Mouse (Mus musculus) intestine, embryonic 15.5 days (tissue): ENCODE results near the gene Ccdc157. TPM values are rescaled to one million over a fixed set of nuclear protein-coding genes. Genes with fewer than 3 reads are reported as not detected.
A peak's percentile ranks its signal among the peaks of the same experiment; 100 is the strongest.

ENCODE experiments used
- ATAC-seq: fragments of 200-750 bp; cut with Nextera tagmentation; 2 replicates; pipeline ENCODE4 v1.8.0; 2017; ENCODE audit warnings: moderate TSS enrichment, moderate library complexity
- H3K27ac ChIP-seq: fragments of 300-500 bp; sonication (generic); 2 replicates; pipeline ENCODE4 v1.5.1; 2015; ENCODE audit warnings: mild to moderate bottlenecking, inconsistent platforms
- H3K27me3 ChIP-seq: fragments of 300-500 bp; sonication (generic); replicated peaks from 2 replicates; pipeline ENCODE4 v1.6.1; 2015; ENCODE audit warnings: inconsistent platforms
- H3K36me3 ChIP-seq: fragments of 300-500 bp; sonication (generic); 2 replicates; pipeline ENCODE4 v1.6.1; 2015; ENCODE audit warnings: inconsistent platforms
- H3K4me1 ChIP-seq: fragments of 300-500 bp; sonication (generic); replicated peaks from 2 replicates; pipeline ENCODE4 v1.6.1; 2015; ENCODE audit warnings: inconsistent platforms
- H3K4me2 ChIP-seq: fragments of 300-500 bp; sonication (generic); replicated peaks from 2 replicates; pipeline ENCODE4 v1.6.1; 2015; ENCODE audit warnings: mild to moderate bottlenecking, inconsistent platforms
- H3K4me3 ChIP-seq: fragments of 300-500 bp; sonication (generic); replicated peaks from 2 replicates; pipeline ENCODE4 v1.5.1; 2015; ENCODE audit warnings: inconsistent platforms
- H3K9ac ChIP-seq: fragments of 300-500 bp; sonication (generic); 2 replicates; pipeline ENCODE4 v1.6.1; 2015; ENCODE audit warnings: inconsistent platforms
- H3K9me3 ChIP-seq: fragments of 300-500 bp; sonication (generic); 2 replicates; pipeline ENCODE4 v1.6.1; 2016; ENCODE audit warnings: inconsistent platforms
- WGBS: fragments of 180-500 bp; shearing (Covaris S2); methylation state at CpG from one replicate; pipeline ENCODE4 v1.1.7; 2015; 5-methylcytosine and 5-hydroxymethylcytosine counted together
- polyA plus RNA-seq: library from polyadenylated mRNA; unstranded; fragments of >200 nt; fragmentation: Nextera tagmentation; extraction: Ambion mirVana; gene quantifications from 2 replicates; pipeline ENCODE4 v1.2.1, GENCODE M21; 2015

The Ccdc157 gene
- 3.7 and 3.8 TPM in 2 replicates for polyA plus RNA-seq

GRCm38 (mm10) chr11:4159808-4160708, at the start of gene Ccdc157, which contains the start of gene Sf3a1:
Gene Ccdc157, minus strand, starts transcription at chr11:4160293.
Gene Sf3a1, plus strand, starts transcription at chr11:4160350.
- Histone ChIP-seq H3K9me3 (no peaks in the 10 kb centered on the region), H3K4me1 (peaks cover 16% of the 10 kb centered on the region), H3K4me3 (peak within 1 kb of the TSS; percentile 76), H3K27ac (peak within 1 kb of the TSS; percentile 82), H3K4me2 (peak within 1 kb of the TSS; percentile 82), H3K27me3 (no peaks in the 10 kb centered on the region), H3K9ac (peak within 1 kb of the TSS; percentile 81), H3K36me3 (peaks cover 11% of the 10 kb centered on the region; the same call in 1 of the 2 replicates)
- 2% methylated on average over 54 of the region's 54 CpGs for WGBS
- ATAC-seq: peak; percentile 99

GRCm38 (mm10) chr11:4209556-4209955, 49.5 kb upstream of the Ccdc157 start:
- Histone ChIP-seq H3K36me3 (peaks cover 26% of the 10 kb centered on the region), H3K4me1 (no peaks in the 10 kb centered on the region), H3K4me2 (no peak overlapping the region), H3K27me3 (no peaks in the 10 kb centered on the region), H3K9ac (no peak overlapping the region), H3K4me3 (no peak overlapping the region), H3K9me3 (no peaks in the 10 kb centered on the region), H3K27ac (no peak overlapping the region)
- WGBS: 74% methylated on average over 5 of the region's 5 CpGs
- no peak for ATAC-seq

- no peaks in the 10 kb centered on the region for H3K27me3 ChIP-seq
- no peak overlapping the region for H3K9ac ChIP-seq
- H3K27ac ChIP-seq: no peak overlapping the region
- H3K4me3 ChIP-seq: no peak overlapping the region
- peaks cover 17% of the 10 kb centered on the region for H3K36me3 ChIP-seq
- no peaks in the 10 kb centered on the region for H3K9me3 ChIP-seq
- ATAC-seq: no peak
- H3K4me2 ChIP-seq: no peak overlapping the region
- H3K4me1 ChIP-seq: peaks cover 6% of the 10 kb centered on the region; the same call in 1 of the 2 replicates
- whole genome bisulfite sequencing: 92% methylated on average over 9 of the region's 9 CpGs
These were observed 47.6 kb upstream of the Ccdc157 start for GRCm38 (mm10) chr11:4207655-4208054.

GRCm38 (mm10) chr11:4206563-4206962, 46.5 kb upstream of the Ccdc157 start:
- H3K36me3 ChIP-seq: peaks cover 9% of the 10 kb centered on the region
- peaks cover 6% of the 10 kb centered on the region; the same call in 1 of the 2 replicates for H3K4me1 ChIP-seq
- ATAC-seq: no peak
- no peak overlapping the region for H3K9ac ChIP-seq
- WGBS: 62% methylated on average over 6 of the region's 6 CpGs
- no peak overlapping the region for H3K4me3 ChIP-seq
- no peaks in the 10 kb centered on the region for H3K9me3 ChIP-seq
- H3K27ac ChIP-seq: no peak overlapping the region
- no peak overlapping the region for H3K4me2 ChIP-seq
- no peaks in the 10 kb centered on the region for H3K27me3 ChIP-seq

- Histone ChIP-seq H3K27ac (no peak overlapping the region), H3K27me3 (no peaks in the 10 kb centered on the region), H3K9me3 (no peaks in the 10 kb centered on the region), H3K4me1 (peaks cover 6% of the 10 kb centered on the region; the same call in 1 of the 2 replicates), H3K4me3 (no peak overlapping the region), H3K36me3 (peaks cover 5% of the 10 kb centered on the region), H3K4me2 (no peak overlapping the region), H3K9ac (no peak overlapping the region)
- no peak for ATAC-seq
- WGBS: 85% methylated on average over 7 of the region's 7 CpGs
These were observed 45.9 kb upstream of the Ccdc157 start for GRCm38 (mm10) chr11:4205951-4206350.

- WGBS: 81% methylated on average over 5 of the region's 5 CpGs
- Histone ChIP-seq H3K9ac (no peak overlapping the region), H3K9me3 (no peaks in the 10 kb centered on the region), H3K4me3 (no peak overlapping the region), H3K27ac (no peak overlapping the region), H3K4me2 (no peak overlapping the region), H3K27me3 (no peaks in the 10 kb centered on the region), H3K36me3 (peaks cover 5% of the 10 kb centered on the region), H3K4me1 (peaks cover 6% of the 10 kb centered on the region; the same call in 1 of the 2 replicates)
- no peak for ATAC-seq
These were observed 45.1 kb upstream of the Ccdc157 start for GRCm38 (mm10) chr11:4205097-4205655.

GRCm38 (mm10) chr11:4203705-4204074, 43.6 kb upstream of the Ccdc157 start:
- ATAC-seq: peak; percentile 91
- 40% methylated on average over 2 of the region's 2 CpGs for WGBS
- H3K4me1 ChIP-seq: peaks cover 6% of the 10 kb centered on the region; the same call in 1 of the 2 replicates
- no peaks in the 10 kb centered on the region for H3K9me3 ChIP-seq
- H3K27me3 ChIP-seq: no peaks in the 10 kb centered on the region
- H3K36me3 ChIP-seq: no peaks in the 10 kb centered on the region; the same call in 1 of the 2 replicates
- no peak overlapping the region for H3K4me3 ChIP-seq
- peak overlapping the region; percentile 71 for H3K27ac ChIP-seq
- no peak overlapping the region for H3K4me2 ChIP-seq
- H3K9ac ChIP-seq: no peak overlapping the region

GRCm38 (mm10) chr11:4202995-4203704, 43.1 kb upstream of the Ccdc157 start:
- Histone ChIP-seq H3K4me3 (no peak overlapping the region), H3K27me3 (no peaks in the 10 kb centered on the region), H3K9me3 (no peaks in the 10 kb centered on the region), H3K9ac (no peak overlapping the region), H3K4me1 (peaks cover 6% of the 10 kb centered on the region; the same call in 1 of the 2 replicates), H3K4me2 (no peak overlapping the region), H3K27ac (peak overlapping the region; percentile 71), H3K36me3 (no peaks in the 10 kb centered on the region; the same call in 1 of the 2 replicates)
- ATAC-seq: no peak
- WGBS: 75% methylated on average over 12 of the region's 12 CpGs

GRCm38 (mm10) chr11:4201981-4202700, 42.0 kb upstream of the Ccdc157 start:
- H3K36me3 ChIP-seq: no peaks in the 10 kb centered on the region
- H3K4me3 ChIP-seq: no peak overlapping the region
- no peaks in the 10 kb centered on the region for H3K27me3 ChIP-seq
- no peak overlapping the region for H3K4me2 ChIP-seq
- ATAC-seq: no peak
- 60% methylated on average over 11 of the region's 11 CpGs for WGBS
- H3K27ac ChIP-seq: no peak overlapping the region
- no peak overlapping the region for H3K9ac ChIP-seq
- H3K4me1 ChIP-seq: peaks cover 10% of the 10 kb centered on the region; the same call in 1 of the 2 replicates
- no peaks in the 10 kb centered on the region for H3K9me3 ChIP-seq

- H3K36me3 ChIP-seq: no peaks in the 10 kb centered on the region
- peaks cover 10% of the 10 kb centered on the region; the same call in 1 of the 2 replicates for H3K4me1 ChIP-seq
- H3K4me2 ChIP-seq: no peak overlapping the region
- no peak overlapping the region for H3K27ac ChIP-seq
- H3K9me3 ChIP-seq: no peaks in the 10 kb centered on the region
- WGBS: 61% methylated on average over 1 of the region's 1 CpGs
- no peak overlapping the region for H3K9ac ChIP-seq
- ATAC-seq: no peak
- H3K4me3 ChIP-seq: no peak overlapping the region
- H3K27me3 ChIP-seq: no peaks in the 10 kb centered on the region
These were observed 37.6 kb upstream of the Ccdc157 start for GRCm38 (mm10) chr11:4197691-4198090.

GRCm38 (mm10) chr11:4196636-4197035, 36.5 kb upstream of the Ccdc157 start:
- Histone ChIP-seq H3K9me3 (no peaks in the 10 kb centered on the region), H3K4me3 (no peak overlapping the region), H3K4me1 (peaks cover 17% of the 10 kb centered on the region; the same call in 1 of the 2 replicates), H3K27me3 (no peaks in the 10 kb centered on the region), H3K36me3 (no peaks in the 10 kb centered on the region), H3K27ac (no peak overlapping the region), H3K4me2 (no peak overlapping the region), H3K9ac (no peak overlapping the region)
- peak; percentile 80 for ATAC-seq
- 37% methylated on average over 8 of the region's 8 CpGs for WGBS
